Mouse (Mus musculus) heart, embryonic 12.5 days (tissue): ENCODE data around the gene Olfr30. TPM values are rescaled to one million over a fixed set of nuclear protein-coding genes. Genes with fewer than 3 reads are reported as not detected.
A peak's percentile ranks its signal among the peaks of the same experiment; 100 is the strongest.
"Not testable (repeated sequence)": the region's sequence is repeated elsewhere in the genome, so short reads cannot be mapped to it uniquely, and the experiment has no call there.

Experiments used
- ATAC-seq: fragments of 200-750 bp; cut with Nextera tagmentation; 2 replicates; pipeline ENCODE4 v1.8.0; 2017; ENCODE audit warnings: moderate TSS enrichment, moderate library complexity; ENCODE audit not compliant: insufficient number of reproducible peaks, low FRiP score
- H3K27ac ChIP-seq: fragments of 300-500 bp; sonication (generic); 2 replicates; pipeline ENCODE4 v1.5.1; 2016; ENCODE audit warnings: mild to moderate bottlenecking, moderate library complexity; ENCODE audit not compliant: poor library complexity, severe bottlenecking
- H3K27me3 ChIP-seq: fragments of 300-500 bp; sonication (generic); replicated peaks from 2 replicates; pipeline ENCODE4 v1.6.1; 2016; ENCODE audit warnings: mild to moderate bottlenecking, moderate library complexity
- H3K36me3 ChIP-seq: fragments of 300-500 bp; sonication (generic); 2 replicates; pipeline ENCODE4 v1.6.1; 2016; ENCODE audit warnings: mild to moderate bottlenecking, moderate library complexity
- H3K4me1 ChIP-seq: fragments of 300-500 bp; sonication (generic); replicated peaks from 2 replicates; pipeline ENCODE4 v1.6.1; 2016; ENCODE audit warnings: mild to moderate bottlenecking
- H3K4me2 ChIP-seq: fragments of 300-500 bp; sonication (generic); 2 replicates; pipeline ENCODE4 v1.6.1; 2016; ENCODE audit warnings: mild to moderate bottlenecking, moderate library complexity
- H3K4me3 ChIP-seq: fragments of 300-500 bp; sonication (generic); 2 replicates; pipeline ENCODE4 v1.5.1; 2016; ENCODE audit warnings: mild to moderate bottlenecking
- H3K9ac ChIP-seq: fragments of 300-500 bp; sonication (generic); 2 replicates; pipeline ENCODE4 v1.6.1; 2016; ENCODE audit warnings: mild to moderate bottlenecking, moderate library complexity
- H3K9me3 ChIP-seq: fragments of 300-500 bp; sonication (generic); replicated peaks from 2 replicates; pipeline ENCODE4 v1.6.1; 2016; ENCODE audit warnings: mild to moderate bottlenecking, moderate library complexity
- WGBS: fragments of 180-500 bp; shearing (Covaris S2); methylation state at CpG from one replicate; pipeline ENCODE4 v1.1.7; 2016; 5-methylcytosine and 5-hydroxymethylcytosine counted together
- polyA plus RNA-seq: library from polyadenylated mRNA; unstranded; fragments of >200 nt; fragmentation: Nextera tagmentation; extraction: Ambion mirVana; gene quantifications from 2 replicates; pipeline ENCODE4 v1.2.1, GENCODE M21; 2016

The Olfr30 gene
- not detected in 2 replicates for polyA plus RNA-seq

GRCm38 (mm10) chr11:58462170-58462569, at the start of gene Olfr30:
Gene Olfr30 (minus strand): TSS chr11:58462270.
- Histone ChIP-seq H3K27me3 (no peaks in the 10 kb centered on the region), H3K9me3 (0 out of 2 replicates have a peak, but pooled peaks cover 3% of the 10 kb centered on the region), H3K9ac (no peak within 1 kb of the TSS), H3K36me3 (no peaks in the 10 kb centered on the region), H3K4me3 (no peak within 1 kb of the TSS), H3K27ac (no peak within 1 kb of the TSS), H3K4me2 (no peak within 1 kb of the TSS), H3K4me1 (no peaks in the 10 kb centered on the region)
- no peak for ATAC-seq

GRCm38 (mm10) chr11:58509058-58509457, 47.0 kb upstream of the Olfr30 start:
- not testable (repeated sequence) for H3K36me3 ChIP-seq, H3K4me1 ChIP-seq, H3K27me3 ChIP-seq, H3K9me3 ChIP-seq, H3K27ac ChIP-seq, H3K4me3 ChIP-seq, H3K9ac ChIP-seq, H3K4me2 ChIP-seq, ATAC-seq
- WGBS = 75% methylated on average over 19 of the region's 19 CpGs

GRCm38 (mm10) chr11:58502472-58502871, 40.4 kb upstream of the Olfr30 start, which contains the start of gene Olfr331:
Gene Olfr331 (minus strand): TSS chr11:58502572.
- H3K36me3 ChIP-seq, H3K9ac ChIP-seq, H3K27me3 ChIP-seq, ATAC-seq, H3K4me2 ChIP-seq, H3K4me3 ChIP-seq, H3K27ac ChIP-seq, H3K4me1 ChIP-seq, H3K9me3 ChIP-seq: not testable (repeated sequence)

GRCm38 (mm10) chr11:58499290-58499689, 37.2 kb upstream of the Olfr30 start:
- no peak overlapping the region for H3K4me2 ChIP-seq
- ATAC-seq = no peak
- no peaks in the 10 kb centered on the region for H3K36me3 ChIP-seq
- H3K4me3 ChIP-seq = no peak overlapping the region
- WGBS = 49% methylated on average over 3 of the region's 3 CpGs
- H3K9ac ChIP-seq = no peak overlapping the region
- no peaks in the 10 kb centered on the region for H3K27me3 ChIP-seq
- H3K27ac ChIP-seq = no peak overlapping the region
- H3K4me1 ChIP-seq = no peaks in the 10 kb centered on the region
- H3K9me3 ChIP-seq = no peaks in the 10 kb centered on the region

- H3K27ac ChIP-seq = no peak overlapping the region
- H3K4me2 ChIP-seq = no peak overlapping the region
- ATAC-seq = no peak
- H3K9ac ChIP-seq = no peak overlapping the region
- no peaks in the 10 kb centered on the region for H3K9me3 ChIP-seq
- no peaks in the 10 kb centered on the region for H3K36me3 ChIP-seq
- no peak overlapping the region for H3K4me3 ChIP-seq
- no peaks in the 10 kb centered on the region for H3K27me3 ChIP-seq
- H3K4me1 ChIP-seq = no peaks in the 10 kb centered on the region
- 74% methylated on average over 9 of the region's 9 CpGs for WGBS
Observed at GRCm38 (mm10) chr11:58498761-58499160, 36.7 kb upstream of the Olfr30 start.

GRCm38 (mm10) chr11:58492455-58492854, 30.4 kb upstream of the Olfr30 start, which contains the start of gene Olfr332:
Gene Olfr332 (minus strand): TSS chr11:58492555.
- Histone ChIP-seq H3K36me3 (no peaks in the 10 kb centered on the region), H3K9ac (no peak within 1 kb of the TSS), H3K4me2 (no peak within 1 kb of the TSS), H3K27ac (no peak within 1 kb of the TSS), H3K4me1 (no peaks in the 10 kb centered on the region), H3K4me3 (no peak within 1 kb of the TSS), H3K27me3 (no peaks in the 10 kb centered on the region), H3K9me3 (no peaks in the 10 kb centered on the region)
- 81% methylated on average over 2 of the region's 2 CpGs for WGBS
- ATAC-seq = no peak

- Histone ChIP-seq H3K4me3 (no peak overlapping the region), H3K27ac (no peak overlapping the region), H3K36me3 (no peaks in the 10 kb centered on the region), H3K4me1 (no peaks in the 10 kb centered on the region), H3K4me2 (no peak overlapping the region), H3K9me3 (peaks cover 5% of the 10 kb centered on the region; the same call in 1 of the 2 replicates), H3K27me3 (no peaks in the 10 kb centered on the region), H3K9ac (no peak overlapping the region)
- ATAC-seq = no peak
- WGBS = 51% methylated on average over 4 of the region's 4 CpGs
Observed at GRCm38 (mm10) chr11:58453592-58453991, 8.5 kb downstream of the Olfr30 start.

- Histone ChIP-seq H3K4me1 (no peaks in the 10 kb centered on the region), H3K9me3 (peaks cover 10% of the 10 kb centered on the region; the same call in 1 of the 2 replicates), H3K9ac (no peak within 1 kb of the TSS), H3K4me3 (no peak within 1 kb of the TSS), H3K27me3 (no peaks in the 10 kb centered on the region), H3K27ac (no peak within 1 kb of the TSS), H3K4me2 (no peak within 1 kb of the TSS), H3K36me3 (no peaks in the 10 kb centered on the region)
- ATAC-seq = no peak
- WGBS = 90% methylated on average over 9 of the region's 9 CpGs
Observed at GRCm38 (mm10) chr11:58452759-58453158, 9.3 kb downstream of the Olfr30 start, which contains the start of gene Lypd9. Gene Lypd9 (minus strand): TSS chr11:58452923.

- Histone ChIP-seq H3K27ac (no peak overlapping the region), H3K4me2 (no peak overlapping the region), H3K9me3 (no peaks in the 10 kb centered on the region), H3K36me3 (no peaks in the 10 kb centered on the region), H3K4me3 (no peak overlapping the region), H3K4me1 (no peaks in the 10 kb centered on the region), H3K27me3 (0 out of 2 replicates have a peak, but pooled peaks cover 4% of the 10 kb centered on the region), H3K9ac (no peak overlapping the region)
- no peak for ATAC-seq
- whole genome bisulfite sequencing = 56% methylated on average over 5 of the region's 5 CpGs
Observed at GRCm38 (mm10) chr11:58437866-58438265, 24.2 kb downstream of the Olfr30 start.

GRCm38 (mm10) chr11:58432259-58432658, 29.8 kb downstream of the Olfr30 start, which contains the start of gene Gm12253:
Gene Gm12253 (plus strand): TSS chr11:58432559.
- H3K4me2 ChIP-seq = no peak within 1 kb of the TSS
- 74% methylated on average over 3 of the region's 3 CpGs for WGBS
- H3K36me3 ChIP-seq = no peaks in the 10 kb centered on the region
- no peaks in the 10 kb centered on the region for H3K9me3 ChIP-seq
- no peak within 1 kb of the TSS for H3K27ac ChIP-seq
- H3K9ac ChIP-seq = no peak within 1 kb of the TSS
- ATAC-seq = no peak
- no peaks in the 10 kb centered on the region for H3K4me1 ChIP-seq
- H3K27me3 ChIP-seq = 0 out of 2 replicates have a peak, but pooled peaks cover 4% of the 10 kb centered on the region
- H3K4me3 ChIP-seq = no peak within 1 kb of the TSS

GRCm38 (mm10) chr11:58420815-58421214, 41.3 kb downstream of the Olfr30 start, which contains the start of gene 1810065E05Rik:
Gene 1810065E05Rik (plus strand): TSS chr11:58421111.
- no peak for ATAC-seq
- 52% methylated on average over 1 of the region's 1 CpGs for WGBS

GRCm38 (mm10) chr11:58418336-58418735, 43.7 kb downstream of the Olfr30 start:
- Histone ChIP-seq H3K27ac (no peak overlapping the region), H3K4me2 (peak overlapping the region; percentile 10; the same call in 1 of the 2 replicates), H3K9me3 (peaks cover 3% of the 10 kb centered on the region; the same call in 1 of the 2 replicates), H3K27me3 (no peaks in the 10 kb centered on the region), H3K9ac (no peak overlapping the region), H3K4me1 (peaks cover 16% of the 10 kb centered on the region), H3K36me3 (no peaks in the 10 kb centered on the region), H3K4me3 (no peak overlapping the region)
- no peak for ATAC-seq
- 51% methylated on average over 3 of the region's 3 CpGs for WGBS

More at GRCm38 (mm10) chr11:58420815-58421214, 41.3 kb downstream of the Olfr30 start, which contains the start of gene 1810065E05Rik:
- peaks cover 3% of the 10 kb centered on the region; the same call in 1 of the 2 replicates for H3K9me3 ChIP-seq
- H3K4me1 ChIP-seq = peaks cover 16% of the 10 kb centered on the region
- no peak within 1 kb of the TSS for H3K4me2 ChIP-seq
- no peak within 1 kb of the TSS for H3K9ac ChIP-seq
- no peak within 1 kb of the TSS for H3K4me3 ChIP-seq
- no peaks in the 10 kb centered on the region; the same call in 1 of the 2 replicates for H3K27me3 ChIP-seq
- H3K36me3 ChIP-seq = no peaks in the 10 kb centered on the region
- no peak within 1 kb of the TSS for H3K27ac ChIP-seq
